Mouse (Mus musculus): Measurements from ENCODE around the gene Ccdc144b. TPM values are rescaled to one million over a fixed set of nuclear protein-coding genes. Genes with fewer than 3 reads are reported as not detected.

Gene Ccdc144b
- polyA plus RNA-seq, 1 experiment from 2014 or later = not detected

- Histone ChIP-seq H3K27ac (ENCODE audit: low read depth) (no peak overlapping the region), H3K36me3 (ENCODE audit: control insufficient read depth, insufficient read depth, low read length) (peaks cover 50% of the 10 kb centered on the region), H3K9me3 (ENCODE audit: control insufficient read depth, low read length) (no peaks in the 10 kb centered on the region), H3K4me2 (ENCODE audit: low read length) (no peak overlapping the region), H3K4me3 (ENCODE audit: low read depth, low read length) (no peak overlapping the region), H3K9ac (ENCODE audit: low read length) (no peak overlapping the region), H3K27me3 (replicated peaks; ENCODE audit: control insufficient read depth, insufficient read depth, low read length) (no peaks in the 10 kb centered on the region), H3K4me1 (replicated peaks; ENCODE audit: control insufficient read depth, insufficient read depth, low read length) (no peaks in the 10 kb centered on the region)
- ATAC-seq (replicated peaks; ENCODE audit: low FRiP score, low TSS enrichment, low read depth) (no peak), DNase-seq (ENCODE audit: low spot score) (no peak)
- 94% methylated on average over 5 of the region's 5 CpGs for WGBS
Observed at GRCm38 (mm10) chr3:35962967-35963366, 90.4 kb downstream of the Ccdc144b start.

Other genes with a start within 250 kb of the Ccdc144b start
- gene Dcun1d1, start 116.1 kb downstream of the Ccdc144b start, polyA plus RNA-seq (2014; fragmentation: Nextera tagmentation; extraction: Ambion mirVana) = 79.1 and 86.6 TPM in 2 replicates
- gene Mccc1, start 52.9 kb downstream of the Ccdc144b start, polyA plus RNA-seq (2014; fragmentation: Nextera tagmentation; extraction: Ambion mirVana) = 29.8 and 31.3 TPM in 2 replicates
- gene Acad9, start 12.4 kb upstream of the Ccdc144b start, polyA plus RNA-seq (2014; fragmentation: Nextera tagmentation; extraction: Ambion mirVana) = 77.3 and 84.0 TPM in 2 replicates
- gene D3Ertd254e, start 97.5 kb upstream of the Ccdc144b start, polyA plus RNA-seq (2014; fragmentation: Nextera tagmentation; extraction: Ambion mirVana) = 7.8 and 8.4 TPM in 2 replicates
- 0.35 TPM in 1 of 2 replicates, not detected in the other for gene Qrfpr, start 168.8 kb upstream of the Ccdc144b start, polyA plus RNA-seq (2014; fragmentation: Nextera tagmentation; extraction: Ambion mirVana)

Measured in intestine, embryonic 14.5 days (tissue).